Mouse (Mus musculus) CH12F3 (cell line): ENCODE results near the gene Tmprss11b.
"Not testable (repeated sequence)": the region's sequence is repeated elsewhere in the genome, so short reads cannot be mapped to it uniquely, and the experiment has no call there.

Experiments used
- in situ Hi-C: fragments of 300-500 bp; cut with MboI; formaldehyde crosslinking; loops from 2 replicates; pipeline ENCODE4 v1.14.3; 2020; ENCODE audit warnings: low sequenced_read_pairs

Gene Tmprss11b

GRCm38 (mm10) chr5:86676262-86676661 is at the start of gene Tmprss11b:
Gene Tmprss11b (minus strand): TSS chr5:86676362.
- in situ Hi-C loops = no loop called here

- in situ Hi-C loops = no loop called here
These were observed 48.9 kb upstream of the Tmprss11b start for GRCm38 (mm10) chr5:86725021-86725420.

- in situ Hi-C loops = no loop called here
These were observed 46.8 kb upstream of the Tmprss11b start for GRCm38 (mm10) chr5:86722820-86723460.

- in situ Hi-C loops = no loop called here
These were observed 38.8 kb upstream of the Tmprss11b start for GRCm38 (mm10) chr5:86714967-86715366.

GRCm38 (mm10) chr5:86704923-86705322 is 28.8 kb upstream of the Tmprss11b start:
- in situ Hi-C loops = no loop called here

GRCm38 (mm10) chr5:86684667-86685066 is 8.5 kb upstream of the Tmprss11b start:
- in situ Hi-C loops = no loop called here

GRCm38 (mm10) chr5:86649185-86649584 is 27.0 kb downstream of the Tmprss11b start:
- in situ Hi-C loops = not testable (repeated sequence)

- in situ Hi-C loops = no loop called here
These were observed 35.4 kb downstream of the Tmprss11b start for GRCm38 (mm10) chr5:86640795-86641194.

- in situ Hi-C loops = no loop called here
These were observed 43.8 kb downstream of the Tmprss11b start, which contains the start of gene Tmprss11f for GRCm38 (mm10) chr5:86632324-86632723. Gene Tmprss11f (minus strand): TSS chr5:86632424.

- in situ Hi-C loops = no loop called here
These were observed 45.5 kb downstream of the Tmprss11b start for GRCm38 (mm10) chr5:86630700-86631099.

- in situ Hi-C loops = no loop called here
These were observed 54.4 kb downstream of the Tmprss11b start for GRCm38 (mm10) chr5:86621778-86622177.
